Mouse (Mus musculus): ENCODE measurements around the gene Ppm1e. TPM values are rescaled to one million over a fixed set of nuclear protein-coding genes. Genes with fewer than 3 reads are reported as not detected.

Ppm1e gene
- polyA plus RNA-seq, 1 experiment from 2014 or later, result 20.5 TPM

GRCm38 (mm10) chr11:87357317-87358300 lies 1.2 kb downstream of the Ppm1e start:
- WGBS, result 5% methylated on average over 31 of the region's 31 CpGs
- peak overlapping the region; percentile 95 for H3K9ac ChIP-seq
- H3K27me3 ChIP-seq, result no peaks in the 10 kb centered on the region
- no peaks in the 10 kb centered on the region for H3K9me3 ChIP-seq
- peaks cover 3% of the 10 kb centered on the region; the same call in 1 of the 2 replicates for H3K36me3 ChIP-seq (replicated peaks)
- peak overlapping the region; percentile 85 for H3K27ac ChIP-seq
- H3K4me3 ChIP-seq (replicated peaks), result peak overlapping the region; percentile 90
- ATAC-seq (ENCODE audit: low FRiP score), result peak; percentile 24
- peaks cover 14% of the 10 kb centered on the region for H3K4me1 ChIP-seq
- peak overlapping the region; percentile 76 for H3K4me2 ChIP-seq

- WGBS, result 93% methylated on average over 1 of the region's 1 CpGs
- Histone ChIP-seq H3K4me1 (peaks cover 14% of the 10 kb centered on the region), H3K36me3 (replicated peaks) (peaks cover 6% of the 10 kb centered on the region; the same call in 1 of the 2 replicates), H3K27me3 (no peaks in the 10 kb centered on the region), H3K4me2 (no peak overlapping the region), H3K9ac (no peak overlapping the region), H3K4me3 (replicated peaks) (no peak overlapping the region), H3K27ac (no peak overlapping the region), H3K9me3 (no peaks in the 10 kb centered on the region)
- no peak for ATAC-seq (ENCODE audit: low FRiP score)
Measured at GRCm38 (mm10) chr11:87354861-87355260, 4.0 kb downstream of the Ppm1e start.

GRCm38 (mm10) chr11:87353646-87354170 lies 5.1 kb downstream of the Ppm1e start:
- Histone ChIP-seq H3K27me3 (no peaks in the 10 kb centered on the region), H3K4me2 (no peak overlapping the region), H3K9ac (no peak overlapping the region), H3K9me3 (no peaks in the 10 kb centered on the region), H3K4me3 (replicated peaks) (no peak overlapping the region), H3K4me1 (peaks cover 8% of the 10 kb centered on the region), H3K36me3 (replicated peaks) (peaks cover 6% of the 10 kb centered on the region; the same call in 1 of the 2 replicates), H3K27ac (no peak overlapping the region)
- ATAC-seq (ENCODE audit: low FRiP score), result no peak
- WGBS, result 88% methylated on average over 7 of the region's 7 CpGs

GRCm38 (mm10) chr11:87326381-87326780 lies 32.4 kb downstream of the Ppm1e start:
- no peaks in the 10 kb centered on the region for H3K9me3 ChIP-seq
- peaks cover 6% of the 10 kb centered on the region; the same call in 1 of the 2 replicates for H3K36me3 ChIP-seq (replicated peaks)
- 89% methylated on average over 3 of the region's 3 CpGs for WGBS
- H3K4me1 ChIP-seq, result no peaks in the 10 kb centered on the region
- H3K4me3 ChIP-seq (replicated peaks), result no peak overlapping the region
- H3K27ac ChIP-seq, result no peak overlapping the region
- no peak overlapping the region for H3K4me2 ChIP-seq
- ATAC-seq (ENCODE audit: low FRiP score), result no peak
- H3K27me3 ChIP-seq, result no peaks in the 10 kb centered on the region
- no peak overlapping the region for H3K9ac ChIP-seq

GRCm38 (mm10) chr11:87322558-87322957 lies 36.3 kb downstream of the Ppm1e start:
- Histone ChIP-seq H3K27ac (no peak overlapping the region), H3K9me3 (no peaks in the 10 kb centered on the region), H3K4me3 (replicated peaks) (no peak overlapping the region), H3K9ac (no peak overlapping the region), H3K36me3 (replicated peaks) (no peaks in the 10 kb centered on the region), H3K4me2 (no peak overlapping the region), H3K27me3 (no peaks in the 10 kb centered on the region), H3K4me1 (0 out of 2 replicates have a peak, but pooled peaks cover 4% of the 10 kb centered on the region)
- 79% methylated on average over 8 of the region's 8 CpGs for WGBS
- no peak for ATAC-seq (ENCODE audit: low FRiP score)

GRCm38 (mm10) chr11:87320007-87320406 lies 38.8 kb downstream of the Ppm1e start:
- no peak for ATAC-seq (ENCODE audit: low FRiP score)
- Histone ChIP-seq H3K9ac (no peak overlapping the region), H3K4me3 (replicated peaks) (no peak overlapping the region), H3K4me1 (0 out of 2 replicates have a peak, but pooled peaks cover 4% of the 10 kb centered on the region), H3K27me3 (no peaks in the 10 kb centered on the region), H3K36me3 (replicated peaks) (no peaks in the 10 kb centered on the region), H3K27ac (no peak overlapping the region), H3K9me3 (no peaks in the 10 kb centered on the region), H3K4me2 (no peak overlapping the region)
- 84% methylated on average over 5 of the region's 5 CpGs for WGBS

GRCm38 (mm10) chr11:87318956-87319708 lies 39.7 kb downstream of the Ppm1e start:
- WGBS, result 89% methylated on average over 9 of the region's 9 CpGs

GRCm38 (mm10) chr11:87313533-87313932 lies 45.3 kb downstream of the Ppm1e start:
- ATAC-seq (ENCODE audit: low FRiP score), result no peak
- no peak overlapping the region for H3K4me3 ChIP-seq (replicated peaks)
- no peaks in the 10 kb centered on the region for H3K27me3 ChIP-seq

More at GRCm38 (mm10) chr11:87318956-87319708, 39.7 kb downstream of the Ppm1e start:
- H3K4me2 ChIP-seq, result no peak overlapping the region
- H3K36me3 ChIP-seq (replicated peaks), result no peaks in the 10 kb centered on the region
- no peak overlapping the region for H3K9ac ChIP-seq
- H3K27ac ChIP-seq, result no peak overlapping the region
- no peaks in the 10 kb centered on the region for H3K27me3 ChIP-seq
- no peaks in the 10 kb centered on the region for H3K9me3 ChIP-seq
- no peak overlapping the region for H3K4me3 ChIP-seq (replicated peaks)
- 0 out of 2 replicates have a peak, but pooled peaks cover 4% of the 10 kb centered on the region for H3K4me1 ChIP-seq
- ATAC-seq (ENCODE audit: low FRiP score), result no peak

GRCm38 (mm10) chr11:87310309-87310708 lies 48.5 kb downstream of the Ppm1e start:
- ATAC-seq (ENCODE audit: low FRiP score), result no peak
- no peaks in the 10 kb centered on the region for H3K9me3 ChIP-seq
- H3K4me1 ChIP-seq, result no peaks in the 10 kb centered on the region
- no peak overlapping the region for H3K9ac ChIP-seq
- H3K27ac ChIP-seq, result no peak overlapping the region
- no peak overlapping the region for H3K4me3 ChIP-seq (replicated peaks)
- WGBS, result 89% methylated on average over 2 of the region's 2 CpGs
- H3K36me3 ChIP-seq (replicated peaks), result no peaks in the 10 kb centered on the region
- H3K4me2 ChIP-seq, result no peak overlapping the region
- no peaks in the 10 kb centered on the region for H3K27me3 ChIP-seq

More at GRCm38 (mm10) chr11:87313533-87313932, 45.3 kb downstream of the Ppm1e start:
- Histone ChIP-seq H3K9ac (no peak overlapping the region), H3K4me1 (0 out of 2 replicates have a peak, but pooled peaks cover 4% of the 10 kb centered on the region), H3K36me3 (replicated peaks) (no peaks in the 10 kb centered on the region), H3K4me2 (no peak overlapping the region), H3K9me3 (no peaks in the 10 kb centered on the region), H3K27ac (no peak overlapping the region)
- WGBS, result 72% methylated on average over 3 of the region's 3 CpGs

GRCm38 (mm10) chr11:87309329-87310074 lies 49.3 kb downstream of the Ppm1e start:
- no peaks in the 10 kb centered on the region for H3K4me1 ChIP-seq
- no peak overlapping the region for H3K4me3 ChIP-seq (replicated peaks)
- no peak for ATAC-seq (ENCODE audit: low FRiP score)
- 87% methylated on average over 8 of the region's 8 CpGs for WGBS
- H3K27me3 ChIP-seq, result no peaks in the 10 kb centered on the region
- H3K9ac ChIP-seq, result no peak overlapping the region
- H3K4me2 ChIP-seq, result no peak overlapping the region
- H3K9me3 ChIP-seq, result no peaks in the 10 kb centered on the region
- no peaks in the 10 kb centered on the region for H3K36me3 ChIP-seq (replicated peaks)
- H3K27ac ChIP-seq, result no peak overlapping the region

- H3K4me1 ChIP-seq, result peaks cover 6% of the 10 kb centered on the region; the same call in 1 of the 2 replicates
- H3K4me3 ChIP-seq (replicated peaks), result no peak overlapping the region
- H3K9me3 ChIP-seq, result no peaks in the 10 kb centered on the region
- H3K27me3 ChIP-seq, result no peaks in the 10 kb centered on the region
- H3K9ac ChIP-seq, result no peak overlapping the region
- no peak for ATAC-seq (ENCODE audit: low FRiP score)
- 84% methylated on average over 5 of the region's 5 CpGs for WGBS
- no peak overlapping the region for H3K27ac ChIP-seq
- no peak overlapping the region for H3K4me2 ChIP-seq
- H3K36me3 ChIP-seq (replicated peaks), result no peaks in the 10 kb centered on the region
Measured at GRCm38 (mm10) chr11:87299066-87299465, 59.8 kb downstream of the Ppm1e start.
